ENCODE assay signal across 9 mouse cellular contexts in genomic region chr1:170839685-170840084, GRCm38 (mm10). TPM values are rescaled to one million over a fixed set of nuclear protein-coding genes. Genes with fewer than 3 reads are reported as not detected.
DNase-seq lines count a peak whose midpoint lies in the region; ATAC-seq and TF ChIP-seq lines count a peak whose summit lies in the region.
"Had no signal": no experiment of that assay in that cellular context is flagged by ENCODE, and none has a peak within 500 bp of the region (broad histone marks: within the 10 kb centered on the region; RNA-seq: fewer than 3 reads in every experiment).

No protein-coding gene starts in this region.

- TF ChIP-seq CTCF in kidney, postnatal 0 days (IDR thresholded peaks at IDR 0.05; ENCODE audit: low read depth): peak; percentile 75

- no peaks in the 10 kb centered on the region for H3K27me3 ChIP-seq in kidney, postnatal 0 days (ENCODE audit: insufficient read depth, low read length)
- no peaks in the 10 kb centered on the region for H3K27me3 ChIP-seq in kidney, embryonic 15.5 days

- no peak for ATAC-seq in kidney, postnatal 0 days (replicated peaks; ENCODE audit: low FRiP score, low read depth)
- ATAC-seq in kidney, embryonic 15.5 days (replicated peaks; ENCODE audit: low FRiP score): no peak

- peak; percentile 18 to 45 for DNase-seq in cerebellum, postnatal 10 days
- DNase-seq in cerebellum, postnatal 36 days: no peak
- peak; percentile 83 for DNase-seq in kidney, postnatal 0 days (ENCODE audit: low spot score)
- DNase-seq in A20 (ENCODE audit: low read depth, low spot score): peak; percentile 52
- DNase-seq in induced T-regulatory cell, adult 2 months (ENCODE audit: low read depth): peak; percentile 64
- DNase-seq in thymus, postnatal 36 days: no peak
- no peak for DNase-seq in thymus, postnatal 4 days

- H3K4me1 ChIP-seq in kidney, postnatal 0 days (replicated peaks; ENCODE audit: insufficient read depth, low read length): no peaks in the 10 kb centered on the region
- H3K4me1 ChIP-seq in kidney, embryonic 15.5 days: no peaks in the 10 kb centered on the region

- H3K9ac ChIP-seq in kidney, postnatal 0 days (ENCODE audit: low read depth, low read length): no peak overlapping the region
- no peak overlapping the region for H3K9ac ChIP-seq in kidney, embryonic 15.5 days

- no peaks in the 10 kb centered on the region for H3K9me3 ChIP-seq in kidney, postnatal 0 days (replicated peaks; ENCODE audit: low read length)
- H3K9me3 ChIP-seq in kidney, embryonic 15.5 days (replicated peaks): no peaks in the 10 kb centered on the region

- H3K4me2 ChIP-seq in kidney, postnatal 0 days (ENCODE audit: low read length): no peak overlapping the region
- no peak overlapping the region for H3K4me2 ChIP-seq in kidney, embryonic 15.5 days

- H3K36me3 ChIP-seq in kidney, postnatal 0 days (ENCODE audit: insufficient read depth, low read length): peaks cover 8% of the 10 kb centered on the region
- H3K36me3 ChIP-seq in kidney, embryonic 15.5 days: peaks cover 22% of the 10 kb centered on the region; the same call in 1 of the 2 replicates

- no peak overlapping the region for H3K4me3 ChIP-seq in kidney, postnatal 0 days (replicated peaks; ENCODE audit: low read depth, low read length)
- no peak overlapping the region for H3K4me3 ChIP-seq in kidney, embryonic 15.5 days (replicated peaks)

- no peak overlapping the region for H3K27ac ChIP-seq in kidney, postnatal 0 days
- H3K27ac ChIP-seq in kidney, embryonic 15.5 days: no peak overlapping the region
- H3K27ac ChIP-seq: macrophage had no signal

RNA-seq across cellular contexts. Expression of gene Atf6, which starts 27.9 kb away (rescaled TPM):
- 8.6 and 8.9 TPM in 2 replicates for polyA plus RNA-seq in kidney, postnatal 0 days (2015; fragmentation: Nextera tagmentation; extraction: Ambion mirVana)
- polyA plus RNA-seq in kidney, embryonic 15.5 days (2015; fragmentation: Nextera tagmentation; extraction: Ambion mirVana): 9.1 and 9.2 TPM in 2 replicates

RNA-seq across cellular contexts. Expression of gene Gm26620, which starts 45.2 kb away (rescaled TPM):
- polyA plus RNA-seq in kidney, postnatal 0 days (2015; fragmentation: Nextera tagmentation; extraction: Ambion mirVana): 2.0 and 2.1 TPM in 2 replicates
- polyA plus RNA-seq in kidney, embryonic 15.5 days (2015; fragmentation: Nextera tagmentation; extraction: Ambion mirVana): 0.22 and 0.31 TPM in 2 replicates

RNA-seq across cellular contexts. Expression of gene Dusp12, which starts 45.7 kb away (rescaled TPM):
- 32.8 and 34.9 TPM in 2 replicates for polyA plus RNA-seq in kidney, postnatal 0 days (2015; fragmentation: Nextera tagmentation; extraction: Ambion mirVana)
- 35.0 and 39.7 TPM in 2 replicates for polyA plus RNA-seq in kidney, embryonic 15.5 days (2015; fragmentation: Nextera tagmentation; extraction: Ambion mirVana)

Comparison
In these comparisons a context has a peak if more than half of its experiments do, and no peak if none do; other contexts are left out.
1. DNase-seq: peak in cerebellum, postnatal 10 days (2 of 2), kidney, postnatal 0 days (single experiment), A20 (single experiment) and induced T-regulatory cell, adult 2 months (single experiment); none in cerebellum, postnatal 36 days (0 of 2), thymus, postnatal 36 days (0 of 2) and thymus, postnatal 4 days (single experiment).